Mouse (Mus musculus): ENCODE results near the gene Vmn2r113.
"Not testable (repeated sequence)": the region's sequence is repeated elsewhere in the genome, so short reads cannot be mapped to it uniquely, and the experiment has no call there.

The Vmn2r113 gene

GRCm38 (mm10) chr17:22942684-22943083 lies at the start of gene Vmn2r113:
TSS of gene Vmn2r113 (plus strand) at chr17:22942984.
- not testable (repeated sequence) for DNase-seq
